Mouse (Mus musculus) megakaryocyte, embryonic 14.5 days (primary cell): ENCODE results near the gene Rgs14. TPM values are rescaled to one million over a fixed set of nuclear protein-coding genes. Genes with fewer than 3 reads are reported as not detected.

Experiments
- H3K27me3 ChIP-seq: replicated peaks from 2 replicates; pipeline ENCODE3; 2012; ENCODE audit warnings: inconsistent platforms
- H3K36me3 ChIP-seq: replicated peaks from 2 replicates; pipeline ENCODE3; 2012; ENCODE audit warnings: low read length, inconsistent platforms, mixed read lengths
- H3K4me1 ChIP-seq: 2 replicates; pipeline ENCODE4 v1.6.1; 2012; ENCODE audit warnings: inconsistent platforms
- H3K4me3 ChIP-seq: replicated peaks from 2 replicates; pipeline ENCODE3; 2012; ENCODE audit warnings: moderate library complexity, mild to moderate bottlenecking, inconsistent platforms
- H3K9me3 ChIP-seq: 2 replicates; pipeline ENCODE4 v1.6.1; 2012; ENCODE audit warnings: inconsistent platforms
- FLI1 ChIP-seq: IDR thresholded peaks from 2 replicates; pipeline ENCODE4 v1.6.1; 2012; ENCODE audit warnings: low read length, inconsistent platforms, mixed read lengths
- GATA1 ChIP-seq: IDR thresholded peaks from 3 replicates; pipeline ENCODE4 v1.6.1; 2012; ENCODE audit warnings: mixed read lengths, low read length, inconsistent platforms, borderline replicate concordance
- polyA plus RNA-seq: library from polyadenylated mRNA; stranded (reverse); fragments of >175 nt; gene quantifications from 2 replicates; pipeline ENCODE4 v1.2.3, GENCODE M21; 2012; ENCODE audit warnings: low replicate concordance; ENCODE audit not compliant: insufficient read depth

Gene Rgs14
- polyA plus RNA-seq, 1 experiment, result 8.4 TPM

- peaks cover 38% of the 10 kb centered on the region for H3K4me1 ChIP-seq
- no peaks in the 10 kb centered on the region for H3K36me3 ChIP-seq
- H3K27me3 ChIP-seq, result peaks cover 5% of the 10 kb centered on the region
- H3K4me3 ChIP-seq, result peak overlapping the region; percentile 72
- peaks cover 3% of the 10 kb centered on the region; the same call in 1 of the 2 replicates for H3K9me3 ChIP-seq
- TF ChIP-seq GATA1, result no peak
- no peak for TF ChIP-seq FLI1
These were observed 62.6 kb downstream of the Rgs14 start for GRCm38 (mm10) chr13:55431889-55432685.

Other genes with a start within 250 kb of the Rgs14 start
- not detected in 2 replicates for gene Gm17617, start 236.2 kb upstream of the Rgs14 start, polyA plus RNA-seq
- gene Fgfr4, start 217.1 kb upstream of the Rgs14 start, polyA plus RNA-seq, result not detected in 2 replicates
- gene Nsd1, start 159.9 kb upstream of the Rgs14 start, polyA plus RNA-seq, result 2.5 and 2.7 TPM in 2 replicates
- 484 and 629 TPM in 2 replicates for gene Prelid1, start 49.2 kb upstream of the Rgs14 start, polyA plus RNA-seq
- 23.5 and 94.6 TPM in 2 replicates for gene Rab24, start 47.8 kb upstream of the Rgs14 start, polyA plus RNA-seq
- gene Mxd3, start 39.9 kb upstream of the Rgs14 start, polyA plus RNA-seq, result 5.7 TPM in 1 of 2 replicates, not detected in the other
- gene Lman2, start 6.9 kb upstream of the Rgs14 start, polyA plus RNA-seq, result 59.9 and 62.1 TPM in 2 replicates
- not detected in 2 replicates for gene Slc34a1, start 28.5 kb downstream of the Rgs14 start, polyA plus RNA-seq
- gene Pfn3, start 45.5 kb downstream of the Rgs14 start, polyA plus RNA-seq, result not detected in 2 replicates
- 0.54 TPM in 1 of 2 replicates, not detected in the other for gene F12, start 57.1 kb downstream of the Rgs14 start, polyA plus RNA-seq
- gene Grk6, start 75.3 kb downstream of the Rgs14 start, polyA plus RNA-seq, result 33.8 and 54.2 TPM in 2 replicates
- gene Prr7, start 94.5 kb downstream of the Rgs14 start, polyA plus RNA-seq, result 5.3 and 21.1 TPM in 2 replicates
- gene Dbn1, start 118.4 kb downstream of the Rgs14 start, polyA plus RNA-seq, result 1.8 and 5.0 TPM in 2 replicates
- gene Pdlim7, start 143.9 kb downstream of the Rgs14 start, polyA plus RNA-seq, result 681 and 731 TPM in 2 replicates
- gene Dok3, start 159.6 kb downstream of the Rgs14 start, polyA plus RNA-seq, result 35.5 and 98.6 TPM in 2 replicates
- gene Ddx41, start 166.9 kb downstream of the Rgs14 start, polyA plus RNA-seq, result 49.7 and 52.6 TPM in 2 replicates
- 64.4 and 77.7 TPM in 2 replicates for gene Fam193b, start 201.4 kb downstream of the Rgs14 start, polyA plus RNA-seq
- 209 and 240 TPM in 2 replicates for gene Tmed9, start 204.0 kb downstream of the Rgs14 start, polyA plus RNA-seq
- 11.6 and 13.8 TPM in 2 replicates for gene B4galt7, start 230.2 kb downstream of the Rgs14 start, polyA plus RNA-seq